Mouse (Mus musculus) bone marrow macrophage, adult 2 months (primary cell): ENCODE measurements around the gene Irgq.

ENCODE experiments used
- CTCF ChIP-seq: IDR thresholded peaks from 2 replicates; pipeline ENCODE4 v1.5.1; 2012; ENCODE audit warnings: low read depth, mild to moderate bottlenecking, low read length, moderate library complexity
- POLR2A ChIP-seq: IDR thresholded peaks from 2 replicates; pipeline ENCODE4 v1.6.1; 2012; ENCODE audit warnings: mild to moderate bottlenecking, low read depth, low read length, borderline replicate concordance

DNA sequence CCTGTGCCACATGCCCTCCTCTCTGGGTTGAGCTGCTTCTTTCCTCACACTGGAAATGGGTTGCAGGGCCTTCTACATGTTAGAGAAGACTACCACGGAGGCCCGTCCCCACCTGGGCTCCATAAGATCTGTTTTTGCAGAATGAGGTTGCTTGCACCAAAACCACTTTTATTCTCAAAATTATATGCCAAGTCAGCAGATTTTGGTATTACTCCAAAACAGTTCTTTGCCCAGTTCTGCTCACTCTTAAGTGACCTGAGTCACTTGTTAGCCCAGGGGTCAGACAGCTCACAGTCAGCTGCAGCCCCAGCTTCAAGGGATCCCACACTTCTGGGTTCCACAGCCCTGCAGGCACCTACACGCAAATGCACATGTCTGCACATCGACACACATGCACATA lies 31.0 kb downstream of the Irgq start:
- no peak for TF ChIP-seq CTCF
- TF ChIP-seq POLR2A, result no peak
